Mouse (Mus musculus) v-Abl transformed pro-B cells (cell line): ENCODE data around the gene Mrrf.
"Not testable (repeated sequence)": the region's sequence is repeated elsewhere in the genome, so short reads cannot be mapped to it uniquely, and the experiment has no call there.

Source experiments
- in situ Hi-C, 2 experiments: fragments of 400-800 bp; cut with MboI; formaldehyde crosslinking; loops; one replicate each; pipeline ENCODE4 v1.15.1; 2025; ENCODE audit not compliant: unreplicated experiment in 2 of 2

Gene Mrrf

DNA sequence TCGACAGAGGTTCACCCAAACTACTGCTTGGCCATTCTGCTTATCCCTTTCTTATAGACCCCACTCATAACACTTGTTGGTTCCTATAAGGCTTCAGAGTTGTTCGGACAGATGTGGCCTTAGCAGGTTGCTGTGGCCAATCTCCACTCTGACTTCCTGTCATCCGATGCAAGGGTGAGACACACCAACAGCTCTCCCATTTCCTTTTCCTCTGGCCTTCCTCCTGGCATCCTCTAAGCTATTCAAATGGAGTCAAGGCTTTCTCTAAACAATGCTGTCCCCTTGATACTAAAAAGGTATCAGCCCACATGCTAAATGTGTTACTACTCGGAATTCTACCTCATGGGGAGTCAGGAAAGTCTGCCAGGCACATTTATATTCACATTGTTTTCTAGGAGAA, 8.2 kb upstream of the Mrrf start:
- in situ Hi-C loops = no loop called here

DNA sequence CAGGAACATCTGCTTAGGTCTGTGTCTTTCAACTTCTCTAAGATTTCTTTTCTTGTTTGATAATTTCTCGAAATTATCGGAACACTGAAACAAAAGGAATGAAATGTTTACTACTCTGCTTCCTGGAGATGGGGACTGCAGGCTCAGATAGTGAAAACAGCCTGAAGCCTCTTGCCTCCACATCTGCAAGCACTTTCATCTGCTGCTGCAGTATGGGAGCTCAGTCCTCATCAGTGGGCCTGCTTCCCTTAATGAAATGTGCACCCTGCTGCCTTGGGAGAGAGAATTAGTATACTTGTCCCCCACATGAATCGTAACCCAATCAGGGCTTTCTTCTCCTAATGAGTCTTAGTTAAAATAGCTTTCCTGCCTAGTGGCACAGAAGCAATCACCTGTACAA, 7.1 kb upstream of the Mrrf start:
- in situ Hi-C loops = no loop called here

DNA sequence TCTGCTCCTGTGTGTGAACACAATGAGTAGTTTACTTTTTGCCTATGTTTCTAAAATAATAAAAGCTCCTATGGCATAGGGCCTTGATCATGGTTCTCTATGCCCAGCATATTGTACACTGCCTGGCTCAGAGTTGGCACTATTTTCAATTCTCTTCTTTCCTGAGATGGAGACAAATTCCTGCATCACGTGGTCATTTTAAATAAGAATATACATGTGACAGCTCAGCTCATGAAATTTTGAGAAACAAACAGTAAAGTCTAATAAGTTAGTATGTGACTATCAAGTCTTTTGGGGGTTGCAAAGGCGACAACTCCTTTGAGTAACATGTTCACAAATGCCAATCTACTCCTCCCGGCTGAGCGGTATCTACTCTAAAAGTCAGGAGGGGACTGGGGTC, 302 bp upstream of the Mrrf start:
- in situ Hi-C loops = no loop called here

DNA sequence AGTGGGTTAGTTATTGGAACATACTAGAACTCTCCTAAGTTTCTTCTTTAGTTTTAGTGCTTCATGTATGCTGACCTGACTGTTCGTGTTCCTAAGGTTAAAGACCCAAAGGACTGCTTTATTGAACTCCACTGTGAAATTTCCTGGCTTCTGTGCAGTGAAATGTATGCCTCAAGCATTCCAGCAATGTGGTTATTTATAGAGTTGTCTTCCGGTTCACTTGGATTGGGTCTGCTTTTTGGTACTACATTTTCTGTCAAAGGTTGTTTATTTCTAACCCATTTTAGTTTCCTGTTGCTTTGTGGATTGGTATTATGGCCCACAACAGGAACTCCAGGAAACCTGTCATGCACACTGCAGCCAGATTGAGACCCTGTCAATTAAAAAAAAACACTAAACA, 2.9 kb downstream of the Mrrf start:
- in situ Hi-C loops = no loop called here

DNA sequence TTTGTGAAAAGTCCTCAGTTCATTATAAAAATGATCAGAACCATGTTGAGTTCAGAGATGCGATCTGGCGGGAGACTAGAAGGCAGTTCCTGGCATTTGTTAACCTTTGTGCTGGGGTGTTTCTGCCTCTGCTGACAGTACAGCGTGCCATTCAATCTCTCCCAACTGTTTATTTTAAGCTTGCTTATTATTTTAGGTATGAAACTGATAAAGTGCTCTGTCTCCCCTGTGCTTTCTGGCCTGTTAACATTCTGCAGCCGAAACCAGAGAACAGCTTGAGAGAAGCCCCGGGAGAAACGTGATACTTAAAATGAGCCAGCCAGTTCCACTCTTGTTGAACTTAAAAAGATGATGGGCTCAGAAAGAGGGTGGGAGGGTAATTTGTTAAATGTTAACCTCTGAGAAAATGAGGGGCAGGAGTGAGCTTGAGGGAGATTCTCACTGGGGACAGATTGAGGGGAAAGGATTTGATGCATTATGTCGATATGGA, 12.7 kb downstream of the Mrrf start:
- in situ Hi-C loops = no loop called here

DNA sequence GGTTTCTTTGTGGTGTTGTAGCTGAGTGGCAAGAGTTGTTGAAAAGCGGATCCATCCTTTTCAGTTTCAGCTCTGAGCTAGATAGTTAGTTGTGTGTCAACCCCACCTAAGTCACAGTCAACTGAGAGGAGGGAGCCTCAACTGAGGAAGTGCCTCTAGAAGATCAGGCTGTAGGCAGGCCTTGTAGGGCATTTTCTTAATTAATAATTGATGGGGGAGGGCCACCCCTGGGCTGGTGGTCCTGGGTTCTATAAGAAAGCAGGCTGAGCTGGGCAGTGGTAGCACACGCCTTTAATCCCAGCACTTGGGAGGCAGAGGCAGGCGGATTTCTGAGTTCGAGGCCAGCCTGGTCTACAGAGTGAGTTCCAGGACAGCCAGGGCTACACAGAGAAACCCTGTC, 16.2 kb downstream of the Mrrf start:
- in situ Hi-C loops = not testable (repeated sequence)

DNA sequence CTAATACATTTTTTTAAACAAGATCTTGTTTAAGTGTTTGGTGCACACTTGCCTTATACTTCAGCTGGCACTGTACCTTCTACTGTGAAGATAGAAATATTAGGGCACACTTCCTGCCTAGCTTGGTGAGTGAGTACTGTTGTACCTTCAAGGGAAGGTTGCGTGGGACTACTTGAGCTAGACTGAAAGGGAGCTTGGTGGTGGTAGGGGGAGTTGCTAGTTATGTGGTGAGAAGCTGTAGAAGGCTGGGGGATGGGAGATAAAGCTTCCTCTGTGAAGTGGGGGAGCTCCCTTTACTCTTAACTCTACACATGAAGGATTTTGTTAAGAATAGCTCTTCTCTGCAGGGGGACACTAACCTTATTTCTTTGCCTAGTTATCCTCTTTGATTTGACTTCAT, 21.3 kb downstream of the Mrrf start:
- in situ Hi-C loops = no loop called here

DNA sequence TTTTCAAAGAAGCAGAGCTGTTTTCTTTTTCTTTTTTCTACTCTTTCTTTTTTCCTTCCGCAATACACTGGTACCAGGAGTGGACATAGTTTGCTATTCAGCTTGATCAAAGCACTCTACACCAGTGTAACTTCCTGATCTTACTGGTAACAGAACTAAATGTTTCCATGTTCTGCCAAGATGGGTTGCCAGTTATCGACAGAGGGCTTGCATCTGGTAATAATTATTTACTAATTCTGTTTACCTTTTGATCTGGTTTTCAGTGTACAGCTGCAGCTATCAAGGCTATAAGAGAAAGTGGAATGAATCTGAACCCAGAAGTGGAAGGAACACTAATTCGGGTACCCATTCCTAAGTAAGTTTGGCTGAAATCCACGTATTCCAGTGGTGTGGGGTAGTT, 23.1 kb downstream of the Mrrf start:
- in situ Hi-C loops = no loop called here

DNA sequence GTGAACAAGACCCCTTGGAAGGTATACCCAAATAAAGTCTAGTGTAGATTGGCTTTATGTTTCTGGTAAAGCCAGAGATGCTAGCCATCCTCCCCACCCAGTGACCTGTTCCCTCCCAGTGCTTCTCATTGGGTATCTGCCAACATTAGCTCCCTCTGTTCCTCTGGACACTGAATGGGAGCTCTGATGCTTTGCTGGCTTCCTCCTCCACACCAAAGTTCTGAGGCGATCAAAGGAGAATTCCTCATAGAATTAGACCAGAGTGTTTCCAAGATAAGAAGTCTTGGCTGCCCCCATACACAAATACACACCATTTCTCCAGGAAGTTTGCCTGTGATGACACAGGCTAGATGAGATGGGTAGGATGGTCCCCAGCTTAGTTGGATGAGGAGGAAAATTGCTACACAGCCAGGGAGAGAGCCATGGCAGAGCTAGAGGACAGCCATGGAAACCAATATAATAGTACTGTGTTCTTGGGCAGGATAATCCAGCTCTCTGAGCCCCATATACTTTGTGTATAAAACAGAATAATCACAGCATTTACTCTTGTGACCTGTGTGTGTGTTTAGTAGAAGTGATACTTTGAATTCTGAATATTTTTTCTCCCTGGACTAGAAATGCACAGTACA, 31.9 kb downstream of the Mrrf start:
- in situ Hi-C loops = no loop called here

DNA sequence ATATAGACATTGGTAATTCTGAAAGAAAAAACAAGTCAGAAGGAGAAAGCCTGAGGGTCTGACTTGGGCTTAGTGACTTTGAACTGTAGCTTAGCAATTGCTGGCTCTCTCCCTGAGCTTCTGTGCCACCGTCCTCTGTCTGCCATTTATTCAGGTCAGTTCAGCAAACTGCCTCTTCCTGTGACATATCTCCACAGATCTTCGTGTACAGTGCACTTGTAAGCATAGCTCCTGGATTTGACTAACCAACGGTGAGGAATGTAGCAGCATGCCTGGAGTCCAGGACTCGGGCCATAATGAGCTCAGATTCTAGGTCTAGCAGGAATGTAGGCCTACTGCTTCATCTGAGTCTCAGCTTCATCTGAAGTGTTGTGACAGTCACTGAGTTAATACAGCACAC, 33.0 kb downstream of the Mrrf start:
- in situ Hi-C loops = no loop called here

DNA sequence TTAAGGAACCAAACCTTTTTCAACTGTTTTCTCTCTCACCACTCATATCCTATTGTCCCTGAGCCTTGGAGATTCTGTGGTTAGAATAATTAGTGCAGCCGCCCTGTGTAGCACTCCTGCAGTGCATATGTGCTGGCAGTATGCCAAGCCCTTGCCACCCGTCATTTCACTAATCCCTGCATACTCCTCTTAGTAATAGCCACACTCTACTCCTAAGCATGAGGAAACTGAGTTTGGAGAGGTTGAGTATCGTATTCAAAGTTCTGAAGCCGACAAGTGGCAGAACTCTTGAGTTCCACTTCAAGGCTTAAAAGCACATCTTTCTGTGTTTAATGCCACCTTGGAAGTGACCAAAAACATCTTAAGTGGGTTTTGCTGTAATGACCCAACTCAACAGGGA, 35.9 kb downstream of the Mrrf start:
- in situ Hi-C loops = no loop called here

DNA sequence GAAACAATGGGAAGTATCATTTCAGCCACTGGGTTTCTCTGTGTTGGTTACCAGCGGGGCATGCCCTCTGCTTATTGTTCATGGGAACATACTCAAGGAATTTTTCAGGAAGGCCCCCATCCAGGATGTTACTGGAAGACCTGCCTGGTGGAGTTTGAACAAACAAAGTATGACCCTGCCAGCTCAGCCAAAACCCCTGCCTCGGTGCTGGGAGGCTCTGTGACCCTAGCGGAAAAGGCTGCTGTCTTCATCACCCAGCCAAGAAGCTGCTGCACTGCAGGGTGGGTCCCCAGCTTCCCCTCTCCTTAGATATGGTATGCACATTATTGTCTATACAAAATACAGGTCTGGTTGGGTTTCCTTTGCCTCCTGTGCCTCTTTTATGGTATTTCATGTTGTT, 36.4 kb downstream of the Mrrf start:
- in situ Hi-C loops = no loop called here

DNA sequence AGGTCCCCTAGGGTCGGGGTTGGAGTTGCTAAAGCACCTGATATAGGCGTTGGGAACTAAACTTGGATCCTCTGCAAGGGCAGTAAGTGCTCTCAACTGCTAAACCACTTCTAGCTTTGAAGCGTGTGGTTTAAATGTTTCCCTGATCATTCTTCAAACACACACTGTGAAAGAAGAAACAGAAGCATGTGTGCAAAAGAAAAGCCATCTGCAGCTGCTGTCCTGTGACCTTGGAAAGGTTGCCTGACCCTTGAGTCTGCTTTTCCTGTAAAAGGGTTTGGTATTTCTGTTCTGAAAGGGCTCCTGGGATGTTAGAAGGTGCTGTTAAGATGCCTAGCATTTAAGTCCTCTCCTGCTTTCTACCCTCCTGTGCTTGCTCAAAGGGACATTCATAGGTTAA, 43.3 kb downstream of the Mrrf start:
- in situ Hi-C loops = no loop called here

DNA sequence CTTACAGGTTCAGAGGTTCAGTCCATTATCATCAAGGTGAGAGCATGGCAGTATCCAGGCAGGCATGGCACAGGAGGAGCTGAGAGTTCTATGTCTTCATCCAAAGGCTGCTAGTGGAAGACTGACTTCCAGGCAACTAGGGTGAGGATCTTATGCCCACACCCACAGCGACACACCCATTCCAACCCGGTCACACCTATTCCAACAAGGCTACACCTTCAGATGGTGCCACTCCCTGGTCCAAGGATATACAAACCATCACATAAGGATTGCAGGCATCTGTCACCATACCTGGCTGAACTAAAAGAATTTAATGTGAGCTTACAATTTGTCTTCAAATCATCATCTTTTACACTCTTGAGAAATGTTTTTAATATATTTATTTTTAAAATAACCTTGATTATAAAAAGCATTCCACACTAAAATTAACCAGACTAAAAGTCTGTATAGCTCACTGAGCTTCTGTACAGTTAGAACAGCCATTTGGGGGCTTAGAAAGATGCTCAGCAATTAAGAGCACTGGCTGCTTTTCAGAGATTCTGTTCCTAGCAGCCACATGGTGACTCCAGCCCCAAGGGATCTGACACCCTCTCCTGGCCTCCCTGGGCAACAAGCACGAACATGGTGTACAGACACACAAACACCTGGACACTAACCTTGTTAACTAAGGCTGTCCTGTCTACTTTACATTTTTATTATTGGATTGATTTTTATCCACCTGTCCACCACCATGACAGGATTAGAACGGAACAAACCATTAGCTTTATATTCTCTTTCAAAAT, 45.6 kb downstream of the Mrrf start:
- in situ Hi-C loops = not testable (repeated sequence)

DNA sequence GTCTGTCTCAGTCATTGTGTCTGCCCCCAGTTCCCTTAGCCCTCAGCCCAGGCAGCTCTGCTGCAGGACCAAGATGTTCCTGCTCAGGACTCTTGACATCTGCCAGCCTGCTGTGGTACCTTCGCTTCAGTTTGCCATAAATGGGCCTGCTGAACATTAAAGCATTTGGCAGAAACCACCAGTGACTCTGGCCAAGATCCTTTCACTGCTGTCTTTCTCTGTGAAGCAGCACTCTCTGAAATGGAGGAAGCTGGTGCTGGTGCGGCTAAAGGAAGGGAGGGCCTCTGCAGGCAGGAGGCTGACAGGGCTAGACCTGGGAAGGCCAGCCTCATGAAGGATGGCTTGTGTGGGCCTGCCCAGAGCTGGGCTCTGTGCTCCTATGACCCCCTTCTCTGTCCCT, 47.1 kb downstream of the Mrrf start:
- in situ Hi-C loops = no loop called here

DNA sequence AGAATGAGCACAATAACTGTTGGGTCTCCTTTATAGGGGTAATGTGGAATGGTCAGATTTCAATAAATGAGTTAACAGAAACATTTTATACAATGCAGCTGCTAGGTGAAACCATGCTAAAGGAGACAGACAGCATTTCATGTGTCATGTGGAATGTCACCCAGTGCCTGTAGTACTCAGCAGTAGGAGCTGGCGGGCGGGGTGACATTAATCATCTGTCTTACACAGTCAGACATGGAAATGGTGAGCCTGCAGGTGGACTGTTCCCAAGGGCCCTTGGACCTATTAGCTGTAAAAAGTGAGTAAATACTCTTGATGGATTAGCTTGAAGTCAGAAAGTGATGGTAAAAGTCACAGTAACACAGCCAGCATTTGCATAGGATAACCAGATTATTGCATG, 48.0 kb downstream of the Mrrf start:
- in situ Hi-C loops = no loop called here

DNA sequence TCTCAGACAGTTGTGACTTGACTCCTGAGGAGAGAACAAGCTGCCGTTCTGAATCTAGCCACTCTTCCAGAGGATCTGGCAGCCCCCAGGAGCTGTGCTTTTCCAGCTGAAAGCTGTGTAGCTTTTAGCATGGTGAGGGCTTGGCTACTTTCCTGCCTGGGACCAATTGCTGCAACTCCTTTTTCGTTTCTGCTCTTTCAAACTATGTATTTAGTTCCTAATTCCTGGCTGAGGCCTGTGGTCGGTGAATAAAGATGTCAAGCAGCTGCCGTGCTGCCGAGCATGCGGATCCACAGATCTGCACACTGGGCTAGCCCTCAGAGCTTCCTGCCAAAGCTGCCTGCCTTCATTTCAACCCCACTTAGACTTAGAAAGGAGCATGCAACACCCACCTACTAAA, 48.7 kb downstream of the Mrrf start:
- in situ Hi-C loops = no loop called here

DNA sequence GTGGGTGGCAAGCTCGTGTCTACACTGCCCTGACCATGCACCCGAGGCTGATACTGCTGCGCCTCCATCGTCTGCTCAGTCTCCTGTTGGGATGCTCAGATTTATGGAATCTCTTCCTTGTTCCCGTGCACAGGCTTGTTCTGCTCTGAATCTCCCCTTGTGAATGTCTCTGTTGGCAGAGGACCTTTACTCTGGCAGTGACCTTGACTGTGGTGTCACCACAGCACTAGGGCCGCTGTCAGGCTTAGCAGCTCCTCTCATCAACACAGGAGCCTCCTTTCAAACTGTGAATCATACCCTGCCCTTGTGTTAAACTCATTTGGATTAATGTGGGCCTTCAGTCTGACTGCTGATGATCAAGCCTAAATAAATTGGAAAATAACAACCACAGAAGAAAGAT, 53.0 kb downstream of the Mrrf start:
- in situ Hi-C loops = not testable (repeated sequence)

DNA sequence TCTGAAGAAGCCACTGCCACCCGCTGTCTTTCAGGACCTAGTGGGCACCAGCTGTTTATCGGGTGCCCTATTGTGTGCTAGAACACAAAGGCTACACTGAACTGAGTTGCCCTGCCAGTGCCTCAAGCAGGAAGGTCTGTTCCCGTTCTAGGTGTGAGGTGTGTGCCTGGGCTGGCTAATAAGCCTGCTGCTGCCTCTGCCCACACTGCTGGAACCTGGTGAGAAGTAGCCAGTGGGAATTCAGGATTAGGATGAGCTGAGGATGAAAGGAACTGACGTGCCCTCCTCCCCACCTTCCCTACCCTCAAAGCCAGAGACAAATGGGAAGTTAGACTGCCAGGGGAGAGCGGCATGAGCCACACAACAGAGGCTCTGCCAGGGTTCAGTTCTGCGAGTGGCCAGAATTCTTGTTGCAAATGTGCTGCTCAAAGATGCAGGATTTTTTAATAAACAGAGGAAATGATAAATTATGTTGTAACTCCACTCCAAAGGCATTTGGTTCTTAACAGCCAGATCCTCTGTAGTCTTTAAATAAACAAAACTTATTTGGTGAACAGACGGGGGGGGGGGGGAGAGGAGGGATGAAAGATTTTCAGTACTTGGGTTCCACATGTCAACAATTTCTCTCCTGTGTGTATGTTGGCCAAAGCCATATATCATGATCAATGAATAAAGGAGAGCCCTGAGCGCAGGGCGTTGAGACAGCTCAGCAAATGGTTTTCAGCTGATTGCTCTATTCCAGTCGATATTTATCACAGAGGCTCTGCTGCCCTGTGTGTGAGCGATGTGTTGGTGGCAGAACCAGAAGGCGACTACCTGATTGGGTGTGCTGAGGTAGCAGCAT, 55.1 kb downstream of the Mrrf start:
- in situ Hi-C loops = no loop called here

DNA sequence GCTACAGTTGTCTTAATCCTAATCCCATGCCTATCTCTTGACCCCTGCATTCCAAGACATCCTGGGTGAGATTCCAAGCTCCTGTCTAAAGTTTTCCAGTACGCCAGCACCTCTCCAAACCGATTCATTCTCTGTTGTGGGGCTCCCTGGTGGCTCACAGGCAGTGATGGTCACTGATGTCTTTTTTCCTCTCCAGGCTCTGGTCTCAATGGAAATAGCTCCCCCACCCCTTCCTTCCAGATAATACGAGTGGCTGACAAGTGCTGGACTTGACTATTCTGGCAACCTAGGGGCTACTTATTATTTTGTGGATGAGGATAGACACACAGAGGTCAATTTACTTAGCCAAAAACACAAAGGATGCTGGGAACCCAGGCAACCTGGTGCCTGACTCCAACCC, 60.8 kb downstream of the Mrrf start:
- in situ Hi-C loops = no loop called here
